Mouse (Mus musculus): ENCODE results near the gene Bend5. TPM values are rescaled to one million over a fixed set of nuclear protein-coding genes. Genes with fewer than 3 reads are reported as not detected.

The Bend5 gene
- polyA plus RNA-seq (2015; fragmentation: Nextera tagmentation; extraction: Ambion mirVana): 1.2 and 1.4 TPM in 2 replicates

- DNase-seq: peak; percentile 62
- no peak within 1 kb of the TSS for H3K27ac ChIP-seq (ENCODE audit: low read depth)
Observed at GRCm38 (mm10) chr4:111414818-111415488, at the start of gene Bend5. Gene Bend5, plus strand, starts transcription at chr4:111415006.

GRCm38 (mm10) chr4:111367771-111368170 is 47.0 kb upstream of the Bend5 start:
- ATAC-seq (no peak), DNase-seq (no peak)
- Histone ChIP-seq H3K4me1 (ENCODE audit: insufficient read depth) (no peaks in the 10 kb centered on the region), H3K27ac (ENCODE audit: low read depth) (no peak overlapping the region), H3K9ac (replicated peaks) (no peak overlapping the region), H3K27me3 (ENCODE audit: insufficient read depth, low read length) (no peaks in the 10 kb centered on the region), H3K9me3 (ENCODE audit: low read length) (no peaks in the 10 kb centered on the region), H3K36me3 (replicated peaks; ENCODE audit: insufficient read depth, low read length) (no peaks in the 10 kb centered on the region), H3K4me2 (ENCODE audit: low read depth, low read length) (no peak overlapping the region), H3K4me3 (ENCODE audit: low read depth, low read length) (no peak overlapping the region)
- 73% methylated on average over 2 of the region's 2 CpGs for WGBS (ENCODE audit: insufficient replicate concordance)
- TF ChIP-seq CTCF (IDR thresholded peaks at IDR 0.05; ENCODE audit: low read depth): no peak
- TF ChIP-seq EP300 (IDR thresholded peaks at IDR 0.05; ENCODE audit: low read depth): no peak

More at GRCm38 (mm10) chr4:111414818-111415488, at the start of gene Bend5:
- peak within 1 kb of the TSS; percentile 78 for H3K4me2 ChIP-seq (ENCODE audit: low read depth, low read length)
- H3K9ac ChIP-seq (replicated peaks): peak within 1 kb of the TSS; percentile 66
- H3K36me3 ChIP-seq (replicated peaks; ENCODE audit: insufficient read depth, low read length): no peaks in the 10 kb centered on the region
- no peaks in the 10 kb centered on the region for H3K9me3 ChIP-seq (ENCODE audit: low read length)
- WGBS (ENCODE audit: insufficient replicate concordance): under 1% methylated on average over 58 of the region's 66 CpGs
- H3K4me1 ChIP-seq (ENCODE audit: insufficient read depth): 0 out of 2 replicates have a peak, but pooled peaks cover 2% of the 10 kb centered on the region
- ATAC-seq: peak; percentile 83
- H3K4me3 ChIP-seq (ENCODE audit: low read depth, low read length): peak within 1 kb of the TSS; percentile 57
- no peak for TF ChIP-seq EP300 (IDR thresholded peaks at IDR 0.05; ENCODE audit: low read depth)
- no peak for TF ChIP-seq CTCF (IDR thresholded peaks at IDR 0.05; ENCODE audit: low read depth)
- peaks cover 4% of the 10 kb centered on the region; the same call in 1 of the 2 replicates for H3K27me3 ChIP-seq (ENCODE audit: insufficient read depth, low read length)

DNA sequence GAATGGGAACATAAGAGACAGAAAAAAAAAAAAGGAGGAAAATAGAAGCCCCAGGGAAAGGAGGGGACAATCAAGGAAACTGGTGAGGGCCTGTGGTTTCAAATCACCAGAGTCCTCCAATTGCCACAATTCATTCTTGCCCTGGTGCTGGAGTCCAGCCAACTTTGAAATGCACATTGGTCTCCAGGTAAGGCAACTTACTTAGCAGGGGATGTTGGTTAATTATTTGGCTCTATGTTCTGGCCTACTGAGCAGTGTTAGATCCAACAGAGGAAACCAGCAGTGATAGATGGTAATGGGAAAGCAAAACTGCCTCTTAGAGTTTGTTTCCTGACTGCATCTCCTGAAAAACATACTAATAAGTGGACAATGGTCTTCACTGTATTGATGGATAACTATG is 37.6 kb upstream of the Bend5 start:
- H3K27ac ChIP-seq (ENCODE audit: low read depth): no peak overlapping the region
- DNase-seq (no peak), ATAC-seq (no peak)
- no peaks in the 10 kb centered on the region for H3K4me1 ChIP-seq (ENCODE audit: insufficient read depth)
- H3K36me3 ChIP-seq (replicated peaks; ENCODE audit: insufficient read depth, low read length): no peaks in the 10 kb centered on the region
- TF ChIP-seq EP300 (IDR thresholded peaks at IDR 0.05; ENCODE audit: low read depth): no peak
- TF ChIP-seq CTCF (IDR thresholded peaks at IDR 0.05; ENCODE audit: low read depth): no peak
- H3K9me3 ChIP-seq (ENCODE audit: low read length): no peaks in the 10 kb centered on the region
- H3K9ac ChIP-seq (replicated peaks): no peak overlapping the region
- H3K27me3 ChIP-seq (ENCODE audit: insufficient read depth, low read length): no peaks in the 10 kb centered on the region
- H3K4me3 ChIP-seq (ENCODE audit: low read depth, low read length): no peak overlapping the region
- H3K4me2 ChIP-seq (ENCODE audit: low read depth, low read length): no peak overlapping the region

DNA sequence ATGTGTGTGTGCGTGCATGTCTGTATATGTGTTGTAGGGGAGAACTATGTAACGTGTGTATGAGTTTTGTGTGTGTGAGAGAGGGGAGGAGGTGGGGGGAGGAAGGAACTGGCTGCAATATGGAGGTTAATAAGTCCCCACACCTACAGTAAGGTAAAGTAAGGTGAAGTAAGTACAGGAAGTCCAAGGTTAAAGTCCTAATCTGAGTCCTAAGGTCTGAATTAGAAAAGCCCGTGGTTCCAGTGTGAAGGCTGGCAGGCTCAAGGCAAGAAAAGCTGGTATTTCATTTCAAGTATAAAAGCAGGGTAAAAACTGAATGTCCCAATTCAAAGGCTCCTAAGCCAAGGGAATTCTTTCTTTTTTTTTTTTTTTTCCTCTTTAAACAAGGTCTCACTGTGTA is 36.7 kb upstream of the Bend5 start:
- Histone ChIP-seq H3K9ac (replicated peaks) (no peak overlapping the region), H3K27me3 (ENCODE audit: insufficient read depth, low read length) (no peaks in the 10 kb centered on the region), H3K4me3 (ENCODE audit: low read depth, low read length) (no peak overlapping the region), H3K27ac (ENCODE audit: low read depth) (no peak overlapping the region), H3K36me3 (replicated peaks; ENCODE audit: insufficient read depth, low read length) (no peaks in the 10 kb centered on the region), H3K4me2 (ENCODE audit: low read depth, low read length) (no peak overlapping the region), H3K4me1 (ENCODE audit: insufficient read depth) (no peaks in the 10 kb centered on the region), H3K9me3 (ENCODE audit: low read length) (no peaks in the 10 kb centered on the region)
- WGBS (ENCODE audit: insufficient replicate concordance): 76% methylated on average over 3 of the region's 3 CpGs
- TF ChIP-seq CTCF (IDR thresholded peaks at IDR 0.05; ENCODE audit: low read depth) (no peak), EP300 (IDR thresholded peaks at IDR 0.05; ENCODE audit: low read depth) (no peak)
- no peak for DNase-seq
- no peak for ATAC-seq

DNA sequence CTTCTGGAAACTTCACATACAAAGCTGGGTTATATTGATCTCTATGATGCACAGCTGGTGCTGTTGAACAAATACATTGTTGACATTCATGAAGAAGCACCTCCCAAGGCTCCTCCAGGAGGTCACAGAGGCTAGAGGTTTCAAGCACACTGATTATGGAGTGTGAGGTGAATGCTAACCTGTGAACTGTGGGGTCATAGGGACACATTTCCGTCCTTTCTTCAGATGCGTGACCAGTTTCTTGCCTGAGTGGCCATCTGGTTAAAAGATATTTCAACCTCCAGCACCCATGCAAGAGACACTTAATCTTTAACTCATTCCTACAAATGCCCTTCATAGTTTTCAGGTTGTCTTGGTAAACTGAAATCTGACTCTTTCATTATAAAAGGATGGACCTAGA is 31.7 kb upstream of the Bend5 start:
- no peak for DNase-seq
- H3K27me3 ChIP-seq (ENCODE audit: insufficient read depth, low read length): no peaks in the 10 kb centered on the region
- H3K9me3 ChIP-seq (ENCODE audit: low read length): no peaks in the 10 kb centered on the region
- no peak overlapping the region for H3K4me3 ChIP-seq (ENCODE audit: low read depth, low read length)
- no peaks in the 10 kb centered on the region for H3K36me3 ChIP-seq (replicated peaks; ENCODE audit: insufficient read depth, low read length)
- no peaks in the 10 kb centered on the region for H3K4me1 ChIP-seq (ENCODE audit: insufficient read depth)
- WGBS (ENCODE audit: insufficient replicate concordance): 73% methylated on average over 2 of the region's 2 CpGs
- ATAC-seq: no peak
- no peak for TF ChIP-seq CTCF (IDR thresholded peaks at IDR 0.05; ENCODE audit: low read depth)
- TF ChIP-seq EP300 (IDR thresholded peaks at IDR 0.05; ENCODE audit: low read depth): no peak
- H3K9ac ChIP-seq (replicated peaks): no peak overlapping the region
- H3K27ac ChIP-seq (ENCODE audit: low read depth): no peak overlapping the region
- no peak overlapping the region for H3K4me2 ChIP-seq (ENCODE audit: low read depth, low read length)

DNA sequence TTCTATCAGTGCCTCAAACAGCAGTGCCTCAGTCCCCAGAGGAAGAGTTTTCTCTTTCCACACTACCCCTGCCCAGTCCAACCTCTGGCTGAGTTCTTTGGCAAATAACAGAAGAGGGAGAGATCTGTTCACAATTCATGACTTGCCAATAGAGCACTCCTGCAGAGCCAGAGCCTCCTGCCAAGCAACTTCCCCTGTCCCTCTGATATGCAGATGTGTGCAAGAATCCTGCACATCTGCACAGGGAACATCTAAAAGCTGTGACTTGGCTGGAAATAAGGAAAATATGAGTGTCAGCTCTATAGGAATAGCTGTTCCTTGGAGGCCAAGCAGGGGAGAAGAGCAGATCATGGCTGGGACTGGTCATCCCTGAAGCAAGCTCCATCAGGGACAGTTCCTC is 24.1 kb upstream of the Bend5 start:
- Histone ChIP-seq H3K9ac (replicated peaks) (no peak overlapping the region), H3K27me3 (ENCODE audit: insufficient read depth, low read length) (no peaks in the 10 kb centered on the region), H3K9me3 (ENCODE audit: low read length) (no peaks in the 10 kb centered on the region), H3K36me3 (replicated peaks; ENCODE audit: insufficient read depth, low read length) (no peaks in the 10 kb centered on the region), H3K4me3 (ENCODE audit: low read depth, low read length) (no peak overlapping the region), H3K4me2 (ENCODE audit: low read depth, low read length) (no peak overlapping the region), H3K27ac (ENCODE audit: low read depth) (no peak overlapping the region), H3K4me1 (ENCODE audit: insufficient read depth) (no peaks in the 10 kb centered on the region)
- ATAC-seq: no peak
- no peak for TF ChIP-seq EP300 (IDR thresholded peaks at IDR 0.05; ENCODE audit: low read depth)
- no peak for TF ChIP-seq CTCF (IDR thresholded peaks at IDR 0.05; ENCODE audit: low read depth)
- no peak for DNase-seq

- no peaks in the 10 kb centered on the region for H3K27me3 ChIP-seq (ENCODE audit: insufficient read depth, low read length)
- ATAC-seq: no peak
Observed at GRCm38 (mm10) chr4:111399784-111400183, 15.0 kb upstream of the Bend5 start.

More at GRCm38 (mm10) chr4:111399784-111400183, 15.0 kb upstream of the Bend5 start:
- Histone ChIP-seq H3K4me1 (ENCODE audit: insufficient read depth) (no peaks in the 10 kb centered on the region), H3K27ac (ENCODE audit: low read depth) (no peak overlapping the region), H3K9me3 (ENCODE audit: low read length) (no peaks in the 10 kb centered on the region), H3K36me3 (replicated peaks; ENCODE audit: insufficient read depth, low read length) (no peaks in the 10 kb centered on the region), H3K9ac (replicated peaks) (no peak overlapping the region), H3K4me2 (ENCODE audit: low read depth, low read length) (no peak overlapping the region), H3K4me3 (ENCODE audit: low read depth, low read length) (no peak overlapping the region)
- no peak for DNase-seq
- TF ChIP-seq CTCF (IDR thresholded peaks at IDR 0.05; ENCODE audit: low read depth): no peak
- no peak for TF ChIP-seq EP300 (IDR thresholded peaks at IDR 0.05; ENCODE audit: low read depth)

Data from liver, postnatal 0 days (tissue).